Mouse (Mus musculus): ENCODE results near the gene Pds5a. TPM values are rescaled to one million over a fixed set of nuclear protein-coding genes. Genes with fewer than 3 reads are reported as not detected.

Gene Pds5a
- polyA plus RNA-seq, 1 experiment from 2014 or later, result 19.8 TPM

DNA sequence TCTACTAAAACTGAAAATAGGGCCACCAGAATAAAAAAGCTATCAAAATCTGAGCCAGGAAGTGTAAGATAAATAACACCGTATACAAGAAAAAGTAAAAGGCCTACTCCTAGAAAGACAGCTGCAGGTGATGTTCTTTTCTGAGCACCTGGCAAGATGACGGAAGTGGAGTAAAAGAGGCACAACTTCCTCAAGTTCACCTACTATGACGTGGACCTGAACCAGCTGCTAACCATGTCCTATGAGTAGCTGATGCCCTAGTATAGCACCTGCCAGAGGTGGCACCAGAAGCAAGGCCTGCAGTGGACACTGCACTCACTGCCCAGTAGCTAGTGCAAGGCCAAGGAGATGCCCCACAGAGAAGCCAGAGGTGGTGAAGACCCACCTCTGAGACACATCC lies 9.3 kb downstream of the Pds5a start:
- Histone ChIP-seq H3K27me3 (replicated peaks; ENCODE audit: insufficient read depth, low read length) (no peaks in the 10 kb centered on the region), H3K4me3 (ENCODE audit: low read depth, low read length) (no peak overlapping the region), H3K4me1 (ENCODE audit: insufficient read depth, low read depth, low read length) (no peaks in the 10 kb centered on the region), H3K9ac (replicated peaks; ENCODE audit: low read depth) (no peak overlapping the region), H3K4me2 (replicated peaks; ENCODE audit: low read depth, low read length) (no peak overlapping the region), H3K9me3 (ENCODE audit: low read length) (no peaks in the 10 kb centered on the region), H3K27ac (ENCODE audit: low read length) (no peak overlapping the region), H3K36me3 (ENCODE audit: insufficient read depth, low read length) (no peaks in the 10 kb centered on the region)
- ATAC-seq (no peak), DNase-seq (ENCODE audit: low spot score) (no peak)
- WGBS, result 66% methylated on average over 3 of the region's 3 CpGs
- TF ChIP-seq CTCF (IDR thresholded peaks at IDR 0.05) (no peak), EP300 (IDR thresholded peaks at IDR 0.05) (no peak)

- Histone ChIP-seq H3K4me2 (replicated peaks; ENCODE audit: low read depth, low read length) (no peak overlapping the region), H3K27ac (ENCODE audit: low read length) (no peak overlapping the region), H3K36me3 (ENCODE audit: insufficient read depth, low read length) (no peaks in the 10 kb centered on the region), H3K9ac (replicated peaks; ENCODE audit: low read depth) (no peak overlapping the region), H3K4me1 (ENCODE audit: insufficient read depth, low read depth, low read length) (no peaks in the 10 kb centered on the region), H3K4me3 (ENCODE audit: low read depth, low read length) (no peak overlapping the region), H3K27me3 (replicated peaks; ENCODE audit: insufficient read depth, low read length) (no peaks in the 10 kb centered on the region), H3K9me3 (ENCODE audit: low read length) (no peaks in the 10 kb centered on the region)
- no peak for ATAC-seq
- WGBS, result 66% methylated on average over 3 of the region's 3 CpGs
- no peak for TF ChIP-seq CTCF (IDR thresholded peaks at IDR 0.05)
- no peak for TF ChIP-seq EP300 (IDR thresholded peaks at IDR 0.05)
- DNase-seq (ENCODE audit: low spot score), result no peak
Observed at GRCm38 (mm10) chr5:65686806-65687205, 11.3 kb downstream of the Pds5a start.

- no peak for DNase-seq (ENCODE audit: low spot score)
- Histone ChIP-seq H3K9ac (replicated peaks; ENCODE audit: low read depth) (no peak overlapping the region), H3K9me3 (ENCODE audit: low read length) (no peaks in the 10 kb centered on the region), H3K36me3 (ENCODE audit: insufficient read depth, low read length) (0 out of 2 replicates have a peak, but pooled peaks cover 5% of the 10 kb centered on the region), H3K27me3 (replicated peaks; ENCODE audit: insufficient read depth, low read length) (no peaks in the 10 kb centered on the region), H3K4me2 (replicated peaks; ENCODE audit: low read depth, low read length) (no peak overlapping the region), H3K4me1 (ENCODE audit: insufficient read depth, low read depth, low read length) (no peaks in the 10 kb centered on the region), H3K4me3 (ENCODE audit: low read depth, low read length) (no peak overlapping the region), H3K27ac (ENCODE audit: low read length) (no peak overlapping the region)
- 77% methylated on average over 5 of the region's 5 CpGs for WGBS
- TF ChIP-seq CTCF (IDR thresholded peaks at IDR 0.05), result no peak
- TF ChIP-seq EP300 (IDR thresholded peaks at IDR 0.05), result no peak
- no peak for ATAC-seq
Observed at GRCm38 (mm10) chr5:65678826-65679225, 19.2 kb downstream of the Pds5a start.

GRCm38 (mm10) chr5:65672162-65672561 lies 25.9 kb downstream of the Pds5a start:
- Histone ChIP-seq H3K9ac (replicated peaks; ENCODE audit: low read depth) (no peak overlapping the region), H3K4me1 (ENCODE audit: insufficient read depth, low read depth, low read length) (no peaks in the 10 kb centered on the region), H3K27ac (ENCODE audit: low read length) (no peak overlapping the region), H3K27me3 (replicated peaks; ENCODE audit: insufficient read depth, low read length) (no peaks in the 10 kb centered on the region), H3K36me3 (ENCODE audit: insufficient read depth, low read length) (0 out of 2 replicates have a peak, but pooled peaks cover 5% of the 10 kb centered on the region), H3K4me3 (ENCODE audit: low read depth, low read length) (no peak overlapping the region), H3K4me2 (replicated peaks; ENCODE audit: low read depth, low read length) (no peak overlapping the region), H3K9me3 (ENCODE audit: low read length) (no peaks in the 10 kb centered on the region)
- TF ChIP-seq CTCF (IDR thresholded peaks at IDR 0.05), result no peak
- no peak for TF ChIP-seq EP300 (IDR thresholded peaks at IDR 0.05)
- no peak for DNase-seq (ENCODE audit: low spot score)
- no peak for ATAC-seq

DNA sequence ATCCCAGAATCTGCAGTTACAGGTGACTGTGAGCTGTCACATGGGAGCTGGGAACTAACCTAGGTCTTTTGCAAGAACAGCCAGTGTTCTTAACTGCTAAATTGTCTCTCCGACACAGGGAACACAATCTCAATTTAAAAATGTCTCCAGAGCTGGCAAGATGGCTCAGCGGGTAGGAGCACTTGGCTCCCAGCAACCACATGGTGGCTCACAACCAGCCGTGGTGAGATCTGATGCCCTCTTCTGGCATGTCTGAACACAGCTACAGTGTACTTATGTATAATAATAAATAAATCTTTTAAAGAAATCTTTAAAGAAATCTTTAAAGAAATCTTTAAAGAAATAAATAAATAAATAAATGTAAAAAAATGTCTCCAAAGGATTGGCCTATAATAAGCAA lies 30.4 kb downstream of the Pds5a start:
- no peak overlapping the region for H3K27ac ChIP-seq (ENCODE audit: low read length)
- no peak overlapping the region for H3K4me3 ChIP-seq (ENCODE audit: low read depth, low read length)
- no peak for DNase-seq (ENCODE audit: low spot score)
- TF ChIP-seq EP300 (IDR thresholded peaks at IDR 0.05), result no peak
- peak; percentile 34; the same call in 1 of the 2 replicates for TF ChIP-seq CTCF (IDR thresholded peaks at IDR 0.05)
- ATAC-seq, result no peak
- no peaks in the 10 kb centered on the region for H3K9me3 ChIP-seq (ENCODE audit: low read length)
- no peaks in the 10 kb centered on the region for H3K27me3 ChIP-seq (replicated peaks; ENCODE audit: insufficient read depth, low read length)
- no peaks in the 10 kb centered on the region for H3K4me1 ChIP-seq (ENCODE audit: insufficient read depth, low read depth, low read length)
- H3K36me3 ChIP-seq (ENCODE audit: insufficient read depth, low read length), result no peaks in the 10 kb centered on the region
- 84% methylated on average over 3 of the region's 3 CpGs for WGBS
- H3K4me2 ChIP-seq (replicated peaks; ENCODE audit: low read depth, low read length), result no peak overlapping the region
- no peak overlapping the region for H3K9ac ChIP-seq (replicated peaks; ENCODE audit: low read depth)

DNA sequence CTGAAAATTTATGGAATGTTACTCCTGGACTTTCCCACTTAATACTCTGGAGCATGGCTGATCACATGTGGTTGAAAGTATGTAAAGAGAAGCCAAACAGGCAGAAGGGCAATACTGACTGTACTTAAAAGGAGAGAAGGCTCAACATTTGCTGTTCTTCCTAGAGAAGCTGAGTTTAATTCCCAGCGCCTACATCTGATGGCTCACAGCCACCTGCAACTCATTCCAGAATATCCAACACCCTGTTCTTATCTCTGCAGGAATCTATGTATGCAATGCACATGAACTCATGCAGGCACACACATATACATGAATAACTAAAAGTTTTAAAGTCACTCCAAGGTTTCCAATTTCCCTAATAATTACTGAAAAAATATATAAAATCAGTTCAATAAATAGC lies 32.7 kb downstream of the Pds5a start:
- no peaks in the 10 kb centered on the region for H3K27me3 ChIP-seq (replicated peaks; ENCODE audit: insufficient read depth, low read length)
- H3K4me3 ChIP-seq (ENCODE audit: low read depth, low read length), result no peak overlapping the region
- H3K27ac ChIP-seq (ENCODE audit: low read length), result no peak overlapping the region
- 61% methylated on average over 1 of the region's 1 CpGs for WGBS
- no peak overlapping the region for H3K9ac ChIP-seq (replicated peaks; ENCODE audit: low read depth)
- H3K4me1 ChIP-seq (ENCODE audit: insufficient read depth, low read depth, low read length), result no peaks in the 10 kb centered on the region
- no peaks in the 10 kb centered on the region for H3K36me3 ChIP-seq (ENCODE audit: insufficient read depth, low read length)
- DNase-seq (ENCODE audit: low spot score) (no peak), ATAC-seq (no peak)
- TF ChIP-seq CTCF (IDR thresholded peaks at IDR 0.05) (no peak), EP300 (IDR thresholded peaks at IDR 0.05) (no peak)
- H3K4me2 ChIP-seq (replicated peaks; ENCODE audit: low read depth, low read length), result no peak overlapping the region
- no peaks in the 10 kb centered on the region for H3K9me3 ChIP-seq (ENCODE audit: low read length)

- 96% methylated on average over 2 of the region's 2 CpGs for WGBS
- Histone ChIP-seq H3K9ac (replicated peaks; ENCODE audit: low read depth) (no peak overlapping the region), H3K36me3 (ENCODE audit: insufficient read depth, low read length) (no peaks in the 10 kb centered on the region), H3K4me3 (ENCODE audit: low read depth, low read length) (no peak overlapping the region), H3K4me1 (ENCODE audit: insufficient read depth, low read depth, low read length) (no peaks in the 10 kb centered on the region), H3K27me3 (replicated peaks; ENCODE audit: insufficient read depth, low read length) (no peaks in the 10 kb centered on the region), H3K9me3 (ENCODE audit: low read length) (no peaks in the 10 kb centered on the region), H3K27ac (ENCODE audit: low read length) (no peak overlapping the region), H3K4me2 (replicated peaks; ENCODE audit: low read depth, low read length) (no peak overlapping the region)
- TF ChIP-seq CTCF (IDR thresholded peaks at IDR 0.05), result no peak
- no peak for TF ChIP-seq EP300 (IDR thresholded peaks at IDR 0.05)
- ATAC-seq (no peak), DNase-seq (ENCODE audit: low spot score) (no peak)
Observed at GRCm38 (mm10) chr5:65661958-65662357, 36.1 kb downstream of the Pds5a start.

Measured in lung, postnatal 0 days (tissue).